Mouse (Mus musculus): Measurements from ENCODE around the gene Sema5a. TPM values are rescaled to one million over a fixed set of nuclear protein-coding genes. Genes with fewer than 3 reads are reported as not detected.

Sema5a gene
- polyA plus RNA-seq, 1 experiment from 2014 or later: 24.9 TPM

- no peak for ATAC-seq (replicated peaks; ENCODE audit: low FRiP score, low TSS enrichment, low read depth)
- 27% methylated on average over 6 of the region's 6 CpGs for WGBS
- no peak overlapping the region for H3K9ac ChIP-seq (ENCODE audit: low read length)
- no peaks in the 10 kb centered on the region for H3K27me3 ChIP-seq (replicated peaks; ENCODE audit: control insufficient read depth, insufficient read depth, low read length)
- no peak overlapping the region for H3K4me2 ChIP-seq (ENCODE audit: low read length)
- no peaks in the 10 kb centered on the region for H3K36me3 ChIP-seq (ENCODE audit: control insufficient read depth, insufficient read depth, low read length)
- no peaks in the 10 kb centered on the region for H3K9me3 ChIP-seq (ENCODE audit: control insufficient read depth, low read length)
- H3K27ac ChIP-seq (ENCODE audit: low read depth): no peak overlapping the region
- no peak for DNase-seq (ENCODE audit: low spot score)
- H3K4me1 ChIP-seq (replicated peaks; ENCODE audit: control insufficient read depth, insufficient read depth, low read length): peaks cover 5% of the 10 kb centered on the region; the same call in 1 of the 2 replicates
- H3K4me3 ChIP-seq (ENCODE audit: low read depth, low read length): no peak overlapping the region
These were observed 227.0 kb downstream of the Sema5a start for GRCm38 (mm10) chr15:32471480-32472050.

DNA sequence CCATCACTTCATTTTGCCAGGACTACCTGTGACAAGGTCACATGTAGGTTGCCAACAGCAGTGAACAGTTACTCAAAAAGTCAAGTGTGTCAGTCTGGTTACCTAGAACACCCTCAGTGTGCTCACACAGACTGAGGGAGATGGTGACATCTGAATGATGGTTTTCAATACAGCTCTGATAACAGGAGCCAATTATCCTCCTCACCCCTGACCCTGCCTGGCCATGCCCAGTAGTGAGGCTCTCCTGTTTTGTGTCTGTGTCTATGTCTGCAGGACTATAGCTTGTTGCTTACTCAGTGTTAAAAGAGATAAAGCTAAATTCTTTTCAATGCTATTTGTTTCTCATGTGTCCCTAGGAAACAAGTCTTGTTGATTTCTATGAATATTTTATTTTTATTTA is 236.1 kb downstream of the Sema5a start:
- Histone ChIP-seq H3K36me3 (ENCODE audit: control insufficient read depth, insufficient read depth, low read length) (no peaks in the 10 kb centered on the region), H3K27me3 (replicated peaks; ENCODE audit: control insufficient read depth, insufficient read depth, low read length) (no peaks in the 10 kb centered on the region), H3K4me1 (replicated peaks; ENCODE audit: control insufficient read depth, insufficient read depth, low read length) (no peaks in the 10 kb centered on the region), H3K4me2 (ENCODE audit: low read length) (no peak overlapping the region), H3K9me3 (ENCODE audit: control insufficient read depth, low read length) (no peaks in the 10 kb centered on the region), H3K4me3 (ENCODE audit: low read depth, low read length) (no peak overlapping the region), H3K27ac (ENCODE audit: low read depth) (no peak overlapping the region), H3K9ac (ENCODE audit: low read length) (no peak overlapping the region)
- DNase-seq (ENCODE audit: low spot score): no peak
- no peak for ATAC-seq (replicated peaks; ENCODE audit: low FRiP score, low TSS enrichment, low read depth)

DNA sequence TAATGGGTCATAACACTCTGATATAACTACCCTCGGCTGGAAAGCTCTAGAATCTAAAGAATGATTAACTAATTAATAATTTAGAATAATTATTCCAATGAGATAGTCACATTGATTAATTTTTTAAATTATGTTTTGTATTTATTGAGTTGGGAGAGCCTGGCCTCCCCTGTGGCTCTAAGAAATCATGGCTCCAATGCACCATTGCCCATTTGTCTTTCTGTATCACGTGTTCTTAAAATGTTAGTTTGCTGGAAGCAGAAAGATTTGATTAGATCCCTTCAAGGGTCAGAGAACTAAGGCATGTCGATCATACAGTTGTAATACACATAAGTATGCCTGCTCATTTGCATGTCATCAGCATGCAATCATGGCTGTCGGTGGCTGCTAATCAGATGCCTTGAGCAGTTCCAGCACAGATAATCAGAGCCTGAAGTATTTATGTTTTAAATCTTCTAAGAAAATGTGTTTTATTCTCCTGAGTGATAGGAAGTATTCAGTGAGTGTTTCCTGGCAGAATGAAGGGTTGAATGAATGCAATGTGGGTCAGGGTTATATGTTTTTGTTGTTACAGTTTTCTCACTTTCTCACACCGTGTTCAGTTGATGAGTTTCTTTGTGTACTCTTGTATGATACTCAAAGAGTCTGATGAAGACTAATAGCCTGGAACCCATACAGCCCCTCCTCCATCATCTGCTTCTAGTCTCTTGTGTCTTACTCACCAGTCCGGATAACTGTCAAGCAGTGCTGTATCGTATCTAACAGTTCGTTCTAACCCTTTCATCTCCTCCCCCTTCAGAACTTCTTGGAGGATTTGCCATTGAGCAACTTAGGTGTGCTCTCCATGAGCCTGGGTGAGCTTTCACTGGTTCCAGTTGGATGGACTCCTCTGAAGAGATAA is 240.7 kb downstream of the Sema5a start:
- Histone ChIP-seq H3K36me3 (ENCODE audit: control insufficient read depth, insufficient read depth, low read length) (no peaks in the 10 kb centered on the region), H3K9ac (ENCODE audit: low read length) (no peak overlapping the region), H3K4me3 (ENCODE audit: low read depth, low read length) (no peak overlapping the region), H3K9me3 (ENCODE audit: control insufficient read depth, low read length) (no peaks in the 10 kb centered on the region), H3K27ac (ENCODE audit: low read depth) (no peak overlapping the region), H3K4me2 (ENCODE audit: low read length) (no peak overlapping the region), H3K4me1 (replicated peaks; ENCODE audit: control insufficient read depth, insufficient read depth, low read length) (no peaks in the 10 kb centered on the region), H3K27me3 (replicated peaks; ENCODE audit: control insufficient read depth, insufficient read depth, low read length) (no peaks in the 10 kb centered on the region)
- no peak for DNase-seq (ENCODE audit: low spot score)
- 89% methylated on average over 8 of the region's 8 CpGs for WGBS
- no peak for ATAC-seq (replicated peaks; ENCODE audit: low FRiP score, low TSS enrichment, low read depth)

DNA sequence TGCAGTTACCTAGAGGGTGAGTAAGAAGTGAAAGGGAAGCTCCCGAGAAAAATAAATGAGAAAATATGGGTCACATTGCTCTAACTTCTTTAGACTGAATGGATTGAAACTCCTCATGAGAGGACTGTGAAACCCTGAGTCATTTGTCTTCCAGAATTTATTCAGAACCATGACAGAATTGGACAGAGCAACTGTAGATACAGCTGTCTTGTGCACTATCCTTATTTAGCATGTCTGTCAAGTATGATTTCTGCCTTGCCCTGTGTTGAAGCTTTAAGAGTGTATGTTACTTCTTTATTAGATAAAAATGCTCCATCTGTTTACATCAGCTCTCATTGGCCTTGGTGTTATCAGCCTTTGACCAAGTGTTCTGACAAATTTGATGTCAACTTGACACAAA is 243.4 kb downstream of the Sema5a start:
- Histone ChIP-seq H3K4me1 (replicated peaks; ENCODE audit: control insufficient read depth, insufficient read depth, low read length) (no peaks in the 10 kb centered on the region), H3K27ac (ENCODE audit: low read depth) (no peak overlapping the region), H3K36me3 (ENCODE audit: control insufficient read depth, insufficient read depth, low read length) (no peaks in the 10 kb centered on the region), H3K4me2 (ENCODE audit: low read length) (no peak overlapping the region), H3K4me3 (ENCODE audit: low read depth, low read length) (no peak overlapping the region), H3K27me3 (replicated peaks; ENCODE audit: control insufficient read depth, insufficient read depth, low read length) (no peaks in the 10 kb centered on the region), H3K9ac (ENCODE audit: low read length) (no peak overlapping the region), H3K9me3 (ENCODE audit: control insufficient read depth, low read length) (no peaks in the 10 kb centered on the region)
- no peak for DNase-seq (ENCODE audit: low spot score)
- WGBS: 48% methylated on average over 1 of the region's 1 CpGs
- ATAC-seq (replicated peaks; ENCODE audit: low FRiP score, low TSS enrichment, low read depth): no peak

- Histone ChIP-seq H3K36me3 (ENCODE audit: control insufficient read depth, insufficient read depth, low read length) (no peaks in the 10 kb centered on the region), H3K9ac (ENCODE audit: low read length) (no peak overlapping the region), H3K27ac (ENCODE audit: low read depth) (no peak overlapping the region), H3K4me1 (replicated peaks; ENCODE audit: control insufficient read depth, insufficient read depth, low read length) (0 out of 2 replicates have a peak, but pooled peaks cover 4% of the 10 kb centered on the region), H3K4me2 (ENCODE audit: low read length) (no peak overlapping the region), H3K4me3 (ENCODE audit: low read depth, low read length) (no peak overlapping the region), H3K27me3 (replicated peaks; ENCODE audit: control insufficient read depth, insufficient read depth, low read length) (no peaks in the 10 kb centered on the region), H3K9me3 (ENCODE audit: control insufficient read depth, low read length) (no peaks in the 10 kb centered on the region)
- WGBS: 62% methylated on average over 5 of the region's 5 CpGs
- no peak for ATAC-seq (replicated peaks; ENCODE audit: low FRiP score, low TSS enrichment, low read depth)
- no peak for DNase-seq (ENCODE audit: low spot score)
These were observed 249.6 kb downstream of the Sema5a start for GRCm38 (mm10) chr15:32494219-32494618.

DNA sequence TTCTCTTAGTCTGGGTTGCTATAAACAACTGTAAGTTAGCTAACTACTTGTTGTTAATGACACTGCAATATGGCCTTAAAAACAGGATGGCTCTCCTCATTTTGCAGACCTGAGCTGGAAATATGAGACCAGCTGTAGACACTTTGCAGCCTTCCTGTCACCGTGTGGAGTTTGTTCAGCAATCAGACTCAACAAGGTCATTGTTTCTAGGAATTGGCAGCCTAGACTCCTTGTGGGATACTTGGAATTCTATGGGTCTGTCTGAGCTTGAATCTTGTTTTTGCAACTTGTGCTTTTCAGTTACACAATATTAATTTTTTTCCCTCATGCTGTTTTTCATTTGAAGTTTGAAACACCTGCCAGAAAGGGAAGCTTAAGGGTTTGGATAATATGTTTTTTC is 250.3 kb downstream of the Sema5a start:
- no peak for DNase-seq (ENCODE audit: low spot score)
- WGBS: 19% methylated on average over 1 of the region's 1 CpGs
- no peak for ATAC-seq (replicated peaks; ENCODE audit: low FRiP score, low TSS enrichment, low read depth)

DNA sequence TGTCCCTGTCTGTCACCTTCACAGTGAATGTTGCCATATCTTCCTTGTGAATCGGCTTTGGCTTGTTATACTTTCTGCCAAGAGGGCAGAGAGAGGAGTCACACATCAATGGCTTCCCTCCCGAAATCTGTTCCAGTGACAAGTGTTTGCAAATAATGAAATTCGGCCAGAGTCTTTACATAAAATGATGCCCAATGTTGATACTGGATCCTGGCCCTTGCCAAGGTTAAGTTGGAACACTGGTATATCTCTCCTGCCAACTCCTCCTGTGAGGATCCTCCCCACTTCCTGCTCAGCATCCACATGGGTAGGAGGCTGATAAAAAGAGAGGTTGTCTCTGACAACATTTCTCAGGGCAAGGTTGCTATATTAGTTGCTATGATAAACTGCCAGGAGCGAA is 252.3 kb downstream of the Sema5a start:
- H3K9ac ChIP-seq (ENCODE audit: low read length): no peak overlapping the region
- 82% methylated on average over 4 of the region's 4 CpGs for WGBS
- H3K9me3 ChIP-seq (ENCODE audit: control insufficient read depth, low read length): no peaks in the 10 kb centered on the region
- H3K36me3 ChIP-seq (ENCODE audit: control insufficient read depth, insufficient read depth, low read length): no peaks in the 10 kb centered on the region
- no peaks in the 10 kb centered on the region for H3K27me3 ChIP-seq (replicated peaks; ENCODE audit: control insufficient read depth, insufficient read depth, low read length)
- no peak for DNase-seq (ENCODE audit: low spot score)
- H3K4me1 ChIP-seq (replicated peaks; ENCODE audit: control insufficient read depth, insufficient read depth, low read length): 0 out of 2 replicates have a peak, but pooled peaks cover 4% of the 10 kb centered on the region
- H3K4me2 ChIP-seq (ENCODE audit: low read length): no peak overlapping the region
- no peak overlapping the region for H3K4me3 ChIP-seq (ENCODE audit: low read depth, low read length)
- no peak overlapping the region for H3K27ac ChIP-seq (ENCODE audit: low read depth)
- no peak for ATAC-seq (replicated peaks; ENCODE audit: low FRiP score, low TSS enrichment, low read depth)

More for the DNA sequence above, 250.3 kb downstream of the Sema5a start:
- Histone ChIP-seq H3K4me2 (ENCODE audit: low read length) (no peak overlapping the region), H3K36me3 (ENCODE audit: control insufficient read depth, insufficient read depth, low read length) (no peaks in the 10 kb centered on the region), H3K27me3 (replicated peaks; ENCODE audit: control insufficient read depth, insufficient read depth, low read length) (no peaks in the 10 kb centered on the region), H3K4me3 (ENCODE audit: low read depth, low read length) (no peak overlapping the region), H3K9me3 (ENCODE audit: control insufficient read depth, low read length) (no peaks in the 10 kb centered on the region), H3K4me1 (replicated peaks; ENCODE audit: control insufficient read depth, insufficient read depth, low read length) (0 out of 2 replicates have a peak, but pooled peaks cover 4% of the 10 kb centered on the region), H3K9ac (ENCODE audit: low read length) (no peak overlapping the region), H3K27ac (ENCODE audit: low read depth) (no peak overlapping the region)

DNA sequence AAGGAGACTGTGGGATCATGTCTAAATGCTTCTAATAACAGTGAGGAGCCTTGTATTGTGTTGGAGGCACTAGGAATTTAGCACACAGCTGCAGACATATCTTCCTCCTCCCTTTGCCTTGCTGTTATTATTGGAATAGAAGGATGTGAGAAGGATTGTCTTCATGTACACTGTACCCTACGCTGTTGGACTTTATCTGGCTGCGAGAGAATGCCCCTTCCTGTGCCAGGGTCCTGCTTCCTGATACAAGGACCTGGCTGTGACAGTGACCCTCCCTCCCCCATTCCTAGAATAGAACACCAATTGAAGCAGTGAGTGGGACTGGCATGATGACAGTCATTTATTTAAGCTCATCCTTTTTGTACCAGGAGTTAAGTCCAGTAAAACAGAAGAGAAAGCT is 261.3 kb downstream of the Sema5a start:
- 86% methylated on average over 2 of the region's 2 CpGs for WGBS
- Histone ChIP-seq H3K4me1 (replicated peaks; ENCODE audit: control insufficient read depth, insufficient read depth, low read length) (no peaks in the 10 kb centered on the region), H3K9me3 (ENCODE audit: control insufficient read depth, low read length) (no peaks in the 10 kb centered on the region), H3K27me3 (replicated peaks; ENCODE audit: control insufficient read depth, insufficient read depth, low read length) (no peaks in the 10 kb centered on the region), H3K9ac (ENCODE audit: low read length) (no peak overlapping the region), H3K4me2 (ENCODE audit: low read length) (no peak overlapping the region), H3K4me3 (ENCODE audit: low read depth, low read length) (no peak overlapping the region), H3K36me3 (ENCODE audit: control insufficient read depth, insufficient read depth, low read length) (no peaks in the 10 kb centered on the region), H3K27ac (ENCODE audit: low read depth) (no peak overlapping the region)
- no peak for DNase-seq (ENCODE audit: low spot score)
- no peak for ATAC-seq (replicated peaks; ENCODE audit: low FRiP score, low TSS enrichment, low read depth)

DNA sequence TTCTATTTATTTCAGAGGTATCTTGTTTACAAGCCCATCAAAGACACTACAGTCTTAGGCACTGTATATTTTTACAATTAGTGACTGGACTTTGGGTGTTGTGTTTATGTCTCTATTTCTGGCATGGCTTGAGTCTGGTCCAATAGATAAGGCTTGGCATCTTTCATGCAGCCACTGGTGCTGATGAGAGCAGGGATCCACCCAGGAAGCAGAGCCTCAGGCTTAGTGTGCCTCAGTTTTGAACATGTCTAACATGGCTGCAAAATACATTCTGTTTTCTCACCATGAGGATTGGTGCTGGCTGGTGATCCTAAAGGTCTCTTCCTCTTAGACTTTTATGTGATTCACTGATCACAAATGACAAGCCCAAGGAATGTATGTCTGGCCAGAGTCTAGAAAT is 263.7 kb downstream of the Sema5a start:
- ATAC-seq (replicated peaks; ENCODE audit: low FRiP score, low TSS enrichment, low read depth) (no peak), DNase-seq (ENCODE audit: low spot score) (no peak)
- Histone ChIP-seq H3K4me3 (ENCODE audit: low read depth, low read length) (no peak overlapping the region), H3K36me3 (ENCODE audit: control insufficient read depth, insufficient read depth, low read length) (no peaks in the 10 kb centered on the region), H3K27me3 (replicated peaks; ENCODE audit: control insufficient read depth, insufficient read depth, low read length) (no peaks in the 10 kb centered on the region), H3K4me2 (ENCODE audit: low read length) (no peak overlapping the region), H3K9me3 (ENCODE audit: control insufficient read depth, low read length) (no peaks in the 10 kb centered on the region), H3K4me1 (replicated peaks; ENCODE audit: control insufficient read depth, insufficient read depth, low read length) (no peaks in the 10 kb centered on the region), H3K9ac (ENCODE audit: low read length) (no peak overlapping the region), H3K27ac (ENCODE audit: low read depth) (no peak overlapping the region)

Measured in intestine, embryonic 14.5 days (tissue).